Mouse (Mus musculus) erythroid progenitor cell, adult 5-6 weeks (primary cell): ENCODE data around the gene Ppcdc. TPM values are rescaled to one million over a fixed set of nuclear protein-coding genes. Genes with fewer than 3 reads are reported as not detected.
"Not testable (repeated sequence)": the region's sequence is repeated elsewhere in the genome, so short reads cannot be mapped to it uniquely, and the experiment has no call there.

Experiments used
- ATAC-seq: replicated peaks from 2 replicates; pipeline ENCODE4 v1.8.0; 2016; ENCODE audit warnings: moderate number of reproducible peaks, mild to moderate bottlenecking, moderate TSS enrichment, inconsistent platforms; ENCODE audit not compliant: poor library complexity, low FRiP score, severe bottlenecking
- total RNA-seq, 2 experiments: library from RNA; stranded (forward) in 1 of 2; stranded (reverse) in 1 of 2; fragments of 150-400 nt in 1 of 2; fragments of 186-747, 209-891 nt in 1 of 2; gene quantifications; 2 replicates each; pipeline versions ENCODE4 v1.2.3 to v1.2.4; 2015 to 2017; ENCODE audit warnings: low replicate concordance in 2 of 2

The Ppcdc gene
- total RNA-seq, 2 experiments from 2014 or later, result 6.1 to 17.2 TPM

GRCm38 (mm10) chr9:57432480-57432879, 7.4 kb downstream of the Ppcdc start:
- no peak for ATAC-seq

GRCm38 (mm10) chr9:57431202-57431601, 8.7 kb downstream of the Ppcdc start:
- no peak for ATAC-seq

- ATAC-seq, result no peak
Observed at GRCm38 (mm10) chr9:57428391-57428790, 11.5 kb downstream of the Ppcdc start.

GRCm38 (mm10) chr9:57427937-57428336, 12.0 kb downstream of the Ppcdc start:
- ATAC-seq, result no peak

- not testable (repeated sequence) for ATAC-seq
Observed at GRCm38 (mm10) chr9:57427123-57427522, 12.8 kb downstream of the Ppcdc start.

GRCm38 (mm10) chr9:57425116-57425515, 14.8 kb downstream of the Ppcdc start:
- no peak for ATAC-seq

- ATAC-seq, result no peak
Observed at GRCm38 (mm10) chr9:57424066-57424465, 15.9 kb downstream of the Ppcdc start.

GRCm38 (mm10) chr9:57421688-57422111, 18.2 kb downstream of the Ppcdc start:
- ATAC-seq, result no peak

- ATAC-seq, result no peak
Observed at GRCm38 (mm10) chr9:57421121-57421571, 18.8 kb downstream of the Ppcdc start.

- peak; percentile 48 for ATAC-seq
Observed at GRCm38 (mm10) chr9:57420321-57421120, 19.4 kb downstream of the Ppcdc start.

GRCm38 (mm10) chr9:57419521-57420267, 20.2 kb downstream of the Ppcdc start:
- ATAC-seq, result no peak

- ATAC-seq, result no peak
Observed at GRCm38 (mm10) chr9:57417341-57417740, 22.6 kb downstream of the Ppcdc start.

GRCm38 (mm10) chr9:57407120-57407905, 32.6 kb downstream of the Ppcdc start:
- ATAC-seq, result no peak

- no peak for ATAC-seq
Observed at GRCm38 (mm10) chr9:57406395-57406794, 33.5 kb downstream of the Ppcdc start.

GRCm38 (mm10) chr9:57404036-57404435, 35.9 kb downstream of the Ppcdc start:
- no peak for ATAC-seq

- 0 out of 2 replicates have a peak, but pooled peaks have one; percentile 19 for ATAC-seq
Observed at GRCm38 (mm10) chr9:57402318-57403251, 37.3 kb downstream of the Ppcdc start.

- no peak for ATAC-seq
Observed at GRCm38 (mm10) chr9:57398773-57399172, 41.2 kb downstream of the Ppcdc start.

- no peak for ATAC-seq
Observed at GRCm38 (mm10) chr9:57392892-57393291, 47.0 kb downstream of the Ppcdc start.

- ATAC-seq, result no peak
Observed at GRCm38 (mm10) chr9:57390869-57391268, 49.1 kb downstream of the Ppcdc start.
